Mouse (Mus musculus) thymus, adult 2 months (tissue): ENCODE data around the gene Zfp281.

Experiments
- CTCF ChIP-seq: fragments of 200-500 bp; IDR thresholded peaks from 2 replicates; pipeline ENCODE4 v1.5.1; 2012; ENCODE audit warnings: mild to moderate bottlenecking, control low read depth, low read length, moderate library complexity, borderline replicate concordance; ENCODE audit not compliant: control insufficient read depth, poor library complexity, insufficient read depth; ENCODE audit errors: extremely low read depth
- POLR2A ChIP-seq: fragments of 200-500 bp; IDR thresholded peaks from 2 replicates; pipeline ENCODE4 v1.6.1; 2012; ENCODE audit warnings: mild to moderate bottlenecking, low read length, control low read depth, moderate library complexity; ENCODE audit not compliant: control insufficient read depth, poor library complexity, insufficient read depth; ENCODE audit errors: extremely low read depth

- TF ChIP-seq POLR2A (no peak), CTCF (no peak)
Measured at GRCm38 (mm10) chr1:136676445-136676755, 51.7 kb downstream of the Zfp281 start.
